Mouse (Mus musculus) left cerebral cortex, adult 8-10 months (tissue): ENCODE measurements around the gene Vmn1r124. TPM values are rescaled to one million over a fixed set of nuclear protein-coding genes. Genes with fewer than 3 reads are reported as not detected.
"Not testable (repeated sequence)": the region's sequence is repeated elsewhere in the genome, so short reads cannot be mapped to it uniquely, and the experiment has no call there.

Experiments
- DNase-seq, 2 experiments: peaks; one replicate each; pipeline ENCODE4 v3.0.0; 2022; ENCODE audit warnings: low spot score in 2 of 2
- total RNA-seq, 4 experiments: library from RNA; stranded (reverse); gene quantifications; 2 replicates each; pipeline ENCODE4 v1.2.4; 2022

The Vmn1r124 gene
- not detected for total RNA-seq

GRCm38 (mm10) chr7:21260517-21260916, at the start of gene Vmn1r124:
Vmn1r124 (minus strand) TSS chr7:21260617.
- DNase-seq = not testable (repeated sequence)

- not testable (repeated sequence) for DNase-seq
These were observed 41.0 kb upstream of the Vmn1r124 start, which contains the start of gene Vmn1r126 for GRCm38 (mm10) chr7:21301367-21301766. Vmn1r126 (minus strand) TSS chr7:21301467.

DNA sequence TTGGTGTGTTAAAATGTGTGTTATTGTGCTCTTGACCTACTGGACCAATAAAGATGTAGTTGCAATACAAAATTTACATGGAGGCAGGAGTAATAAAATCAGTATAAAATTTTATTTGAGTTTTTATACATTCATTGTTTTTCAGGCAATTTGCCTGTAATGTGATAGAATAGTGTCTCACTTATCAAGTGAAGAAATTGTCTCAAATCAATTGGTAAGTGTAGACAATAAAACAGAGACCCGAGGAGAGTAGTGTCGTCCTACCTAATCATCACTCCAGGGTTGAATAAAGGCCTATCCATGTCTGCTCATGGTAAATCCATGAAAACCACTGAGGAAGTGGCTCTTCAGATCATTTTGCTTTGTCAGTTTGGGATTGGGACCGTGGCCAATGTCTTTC, 11.5 kb upstream of the Vmn1r124 start, which contains the start of gene Vmn1r125:
TSS of gene Vmn1r125 (plus strand) at position 301 of the 400 bp plus-strand sequence.
- DNase-seq = not testable (repeated sequence)

Other genes starting within 250 kb of the Vmn1r124 start
- not detected for gene Vmn1r119, start 248.2 kb downstream of the Vmn1r124 start, total RNA-seq
- not detected for gene Vmn1r120, start 206.8 kb downstream of the Vmn1r124 start, total RNA-seq
- gene Vmn1r121, start 162.1 kb downstream of the Vmn1r124 start, total RNA-seq = not detected
- gene Vmn1r122, start 126.5 kb downstream of the Vmn1r124 start, total RNA-seq = not detected
- gene Vmn1r123, start 98.4 kb downstream of the Vmn1r124 start, total RNA-seq = not detected
- not detected for gene Gm5157, start 70.2 kb downstream of the Vmn1r124 start, total RNA-seq
- gene Vmn1r125, start 11.6 kb upstream of the Vmn1r124 start, total RNA-seq = not detected
- gene Vmn1r126, start 40.9 kb upstream of the Vmn1r124 start, total RNA-seq = not detected
- not detected for gene Vmn1r127, start 59.2 kb upstream of the Vmn1r124 start, total RNA-seq
- not detected for gene Vmn1r128, start 88.8 kb upstream of the Vmn1r124 start, total RNA-seq
- not detected for gene Vmn1r129, start 100.7 kb upstream of the Vmn1r124 start, total RNA-seq
- not detected for gene Gm6882, start 172.1 kb upstream of the Vmn1r124 start, total RNA-seq